ENCODE assay signal across 8 mouse cellular contexts in the genomic region with DNA sequence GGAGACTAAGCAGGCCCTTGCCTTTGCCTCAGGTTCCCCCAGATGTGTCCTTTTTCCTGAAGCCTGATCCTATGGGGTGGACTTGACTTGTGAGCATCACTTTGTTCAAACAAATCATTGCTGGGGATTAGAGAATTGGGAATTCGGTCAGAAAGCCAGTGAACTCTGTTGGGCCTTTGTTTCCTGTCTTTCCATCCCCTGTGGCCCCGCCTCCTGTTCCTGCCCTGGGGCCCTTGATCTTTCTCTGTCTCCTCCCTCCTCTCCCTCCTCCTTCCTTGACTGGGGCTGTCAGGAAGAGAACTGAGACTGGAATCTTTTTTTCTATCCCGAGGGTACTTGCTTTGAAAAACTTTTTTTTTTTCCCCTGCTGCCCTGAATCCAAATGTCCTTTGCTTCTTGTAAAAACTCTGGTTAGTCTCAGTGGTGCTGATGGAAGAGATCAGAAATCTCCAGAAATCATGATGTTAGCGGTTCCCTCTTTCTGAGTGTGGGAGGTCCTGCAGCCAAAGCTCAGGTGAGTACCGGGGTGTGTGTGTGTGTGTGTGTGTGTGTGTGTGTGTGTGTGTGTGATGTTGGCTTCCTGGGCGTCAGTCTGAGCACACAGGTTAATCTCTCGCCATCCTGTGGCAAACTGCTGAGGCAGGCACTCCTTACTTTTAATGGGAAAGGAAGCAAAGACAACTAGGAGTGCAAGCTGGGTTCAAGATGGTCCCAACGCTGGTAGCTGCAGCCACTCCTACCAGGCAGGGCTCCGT.
A peak's percentile ranks its signal among the peaks of the same experiment; 100 is the strongest.
DNase-seq lines count a peak whose midpoint lies in the region; ATAC-seq and TF ChIP-seq lines count a peak whose summit lies in the region.

No protein-coding gene starts in this region.

- peak overlapping the region; percentile 9; the same call in 1 of the 2 replicates for H3K4me2 ChIP-seq in hindbrain, embryonic 12.5 days (replicated peaks)

- DNase-seq in ES-CJ7 (ENCODE audit: low read depth, low spot score) = peak; percentile 62
- peak; percentile 54 for DNase-seq in adrenal gland, postnatal 14 days
- DNase-seq in lung, adult 2 months = no peak
- DNase-seq in frontal cortex, postnatal 25 days (ENCODE audit: low spot score in 2 of 2) = no peak
- no peak for DNase-seq in cerebellum, adult 8-10 months
- DNase-seq in urinary bladder, postnatal 36 days (ENCODE audit: low spot score in 2 of 2) = no peak

- peaks cover 18% of the 10 kb centered on the region for H3K4me1 ChIP-seq in hindbrain, embryonic 12.5 days
- no peaks in the 10 kb centered on the region for H3K4me1 ChIP-seq in lung, adult 2 months (ENCODE audit: control insufficient read depth, insufficient read depth, low read length)

- H3K9me3 ChIP-seq in hindbrain, embryonic 12.5 days (replicated peaks) = no peaks in the 10 kb centered on the region

- H3K4me3 ChIP-seq in hindbrain, embryonic 12.5 days = no peak overlapping the region
- peak overlapping the region; percentile 50 for H3K4me3 ChIP-seq in lung, adult 2 months (replicated peaks; ENCODE audit: extremely low read depth, low read depth, low read length)

- H3K9ac ChIP-seq in hindbrain, embryonic 12.5 days = no peak overlapping the region

- TF ChIP-seq POLR2A in lung, adult 2 months (IDR thresholded peaks at IDR 0.05; ENCODE audit: borderline replicate concordance, extremely low read depth, low read depth, low read length) = no peak

- H3K27me3 ChIP-seq in hindbrain, embryonic 12.5 days = no peaks in the 10 kb centered on the region

- peak overlapping the region; percentile 62 for H3K27ac ChIP-seq in hindbrain, embryonic 12.5 days

- H3K36me3 ChIP-seq in hindbrain, embryonic 12.5 days = no peaks in the 10 kb centered on the region

- 14% methylated on average over 9 of the region's 9 CpGs for WGBS in hindbrain, embryonic 12.5 days
- WGBS in lung, adult 2 months = 25% methylated on average over 9 of the region's 9 CpGs

- no peak for ATAC-seq in hindbrain, embryonic 12.5 days (ENCODE audit: low FRiP score)
- ATAC-seq in megakaryocyte progenitor cell, adult 5-6 weeks (replicated peaks; ENCODE audit: poor library complexity) = no peak

- no peak for TF ChIP-seq CTCF in lung, adult 2 months (IDR thresholded peaks at IDR 0.05; ENCODE audit: insufficient read depth, low read length)

Comparison
In these comparisons a context has a peak if more than half of its experiments do, and no peak if none do; other contexts are left out.
1. DNase-seq: peak in ES-CJ7 (single experiment) and adrenal gland, postnatal 14 days (single experiment); none in lung, adult 2 months (single experiment), frontal cortex, postnatal 25 days (0 of 2), cerebellum, adult 8-10 months (single experiment) and urinary bladder, postnatal 36 days (0 of 2).